Mouse (Mus musculus) left cerebral cortex, postnatal 14 days (tissue): ENCODE measurements around the gene Cbwd1. TPM values are rescaled to one million over a fixed set of nuclear protein-coding genes. Genes with fewer than 3 reads are reported as not detected.
A peak's percentile ranks its signal among the peaks of the same experiment; 100 is the strongest.

Source experiments
- DNase-seq, 2 experiments: peaks; one replicate each; pipeline ENCODE4 v3.0.0; 2021 to 2022; ENCODE audit warnings: low spot score in 2 of 2, mixed read lengths in 1 of 2
- intact Hi-C: fragments of 180-260 bp; cut with DNase I; formaldehyde crosslinking; loops from one replicate; pipeline ENCODE4 v1.15.1; 2025
- long read RNA-seq, 2 experiments: library from polyadenylated mRNA; stranded (forward); transcript quantifications; one replicate each; pipeline ENCODE4 v2.0.0; 2021
- total RNA-seq, 2 experiments: library from RNA; stranded (reverse); gene quantifications; 2 replicates each; pipeline ENCODE4 v1.2.3; 2021

Gene Cbwd1
- 10 to 100 TPM; 11.5 to 12.3 TPM for total RNA-seq
- long read RNA-seq, experiment 1, transcript Cbwd1-201 (15 exons, 1,929 nt) = major isoform, 7 of 25 reads
- long read RNA-seq, experiment 1, partial matches to known transcripts = 0 of 25 reads
- long read RNA-seq, experiment 1, other reads (novel, unspliced or antisense) = 18 of 25 reads
- long read RNA-seq, experiment 2, transcript Cbwd1-201 (15 exons, 1,929 nt) = major isoform, 10 of 24 reads
- long read RNA-seq, experiment 2, partial matches to known transcripts = 1 of 24 reads
- long read RNA-seq, experiment 2, other reads (novel, unspliced or antisense) = 13 of 24 reads

DNA sequence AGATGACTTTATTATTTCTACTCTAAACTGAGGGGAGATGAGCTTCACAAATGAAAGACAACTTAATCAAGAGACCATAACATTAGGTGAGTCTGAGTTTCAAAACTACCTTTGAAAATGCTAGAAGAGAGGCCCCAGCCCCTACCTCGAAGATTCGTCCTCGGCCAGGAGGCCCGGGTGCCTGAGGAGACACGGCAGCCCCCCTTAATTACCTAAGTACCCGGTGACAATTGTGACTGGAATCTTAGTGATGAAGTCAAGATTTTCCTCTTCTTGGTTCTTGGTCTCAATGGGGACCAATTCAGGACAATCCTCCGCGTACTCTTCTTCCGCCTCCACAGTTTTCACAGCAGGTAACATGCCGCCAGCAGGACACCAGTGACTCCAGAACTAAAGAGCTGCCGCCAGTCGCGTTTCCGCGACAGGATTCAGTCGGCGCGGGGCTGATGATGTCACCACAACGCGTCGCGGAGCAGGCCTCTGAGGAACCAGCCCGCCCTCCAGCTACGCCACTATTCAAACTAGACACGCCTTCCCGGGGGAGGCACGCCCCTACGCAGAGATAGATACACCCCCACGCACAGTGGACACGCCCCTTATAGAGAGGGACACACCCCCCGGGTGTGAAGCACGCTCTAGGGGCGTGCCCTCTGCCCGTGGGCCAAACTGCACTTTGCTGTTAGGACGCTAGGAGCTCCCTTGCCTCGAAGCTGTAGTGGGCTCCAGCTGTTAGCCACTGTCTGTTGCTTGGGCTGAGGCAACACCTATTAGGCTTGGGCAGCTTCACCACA lies at the start of gene Cbwd1:
Gene Cbwd1, minus strand, starts transcription at position 439 of the 791 bp plus-strand sequence.
- intact Hi-C loops = loop anchor here (10.0 kb wide), 3 partner anchors 153 to 493 kb away; no protein-coding TSS in a partner anchor
- DNase-seq = peak; percentile 97 to 98

DNA sequence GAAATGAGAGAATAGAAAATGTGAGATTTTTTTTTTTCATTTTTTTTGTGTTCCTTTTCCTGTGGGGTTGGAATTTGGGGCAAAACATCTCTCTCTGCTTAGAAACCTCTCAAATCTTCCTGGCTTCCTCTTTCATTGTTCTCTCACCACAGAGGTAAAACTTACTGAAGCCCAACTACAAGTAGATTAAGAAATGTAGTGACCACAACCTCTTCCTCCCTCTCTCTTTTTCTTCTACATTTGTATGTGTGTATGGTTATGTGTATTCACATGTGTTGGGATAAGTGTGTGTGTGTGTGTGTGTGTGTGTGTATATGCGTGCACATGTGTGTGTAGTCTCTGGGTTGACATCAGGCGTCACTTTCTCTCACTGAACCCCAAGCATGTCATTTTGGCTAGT lies 47.1 kb upstream of the Cbwd1 start:
- intact Hi-C loops = no loop called here
- no peak for DNase-seq

GRCm38 (mm10) chr19:25006686-25007085 lies 45.3 kb upstream of the Cbwd1 start:
- intact Hi-C loops = no loop called here
- no peak for DNase-seq

GRCm38 (mm10) chr19:25003810-25004209 lies 42.4 kb upstream of the Cbwd1 start:
- intact Hi-C loops = no loop called here

GRCm38 (mm10) chr19:25002828-25003227 lies 41.4 kb upstream of the Cbwd1 start:
- peak in 1 of 2 experiments; percentile 2 for DNase-seq
- intact Hi-C loops = no loop called here

More at GRCm38 (mm10) chr19:25003810-25004209, 42.4 kb upstream of the Cbwd1 start:
- no peak for DNase-seq

GRCm38 (mm10) chr19:25002032-25002431 lies 40.6 kb upstream of the Cbwd1 start:
- intact Hi-C loops = no loop called here
- no peak for DNase-seq

GRCm38 (mm10) chr19:25000153-25000552 lies 38.7 kb upstream of the Cbwd1 start:
- no peak for DNase-seq
- intact Hi-C loops = no loop called here

DNA sequence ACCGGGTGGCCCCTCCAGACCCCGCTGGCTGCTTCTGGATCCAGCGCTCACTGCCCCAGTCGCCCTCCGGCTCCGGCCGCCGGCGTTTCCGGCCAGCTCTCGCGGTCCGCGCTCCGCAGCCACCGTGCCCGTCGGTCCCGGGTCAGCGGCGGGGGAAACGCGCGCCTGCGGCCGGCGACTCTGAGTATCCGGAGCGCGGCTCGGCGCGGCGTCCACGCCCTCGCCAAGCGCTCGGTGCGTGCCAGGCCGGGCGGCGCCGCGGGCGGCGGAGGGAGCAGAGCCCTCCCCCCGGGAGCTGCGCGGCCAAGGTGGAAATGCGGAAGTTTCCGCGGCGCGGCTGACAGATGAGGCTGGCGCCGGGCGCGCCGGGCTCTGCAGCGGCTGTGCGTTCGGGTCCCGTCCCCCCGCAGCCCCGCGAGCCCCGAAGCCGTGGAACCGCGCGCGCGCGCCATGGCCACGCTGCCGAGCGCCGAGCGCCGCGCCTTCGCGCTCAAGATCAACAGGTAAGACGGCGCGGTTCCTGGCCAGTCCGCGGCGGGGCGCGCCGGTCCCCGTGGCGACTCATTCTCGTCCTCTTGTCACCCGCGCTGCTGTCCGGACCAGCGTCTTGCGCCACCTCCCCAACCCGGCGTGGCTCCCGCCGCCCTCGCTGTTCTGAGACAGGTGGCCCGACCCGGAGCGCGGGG lies 37.9 kb upstream of the Cbwd1 start, which contains the start of gene Dock8:
Gene Dock8, plus strand, starts transcription at position 334 of the 686 bp plus-strand sequence.
- intact Hi-C loops = no loop called here
- DNase-seq = peak; percentile 18 to 52

- intact Hi-C loops = no loop called here
- DNase-seq = no peak
Measured at GRCm38 (mm10) chr19:24998561-24998960, 37.2 kb upstream of the Cbwd1 start.

DNA sequence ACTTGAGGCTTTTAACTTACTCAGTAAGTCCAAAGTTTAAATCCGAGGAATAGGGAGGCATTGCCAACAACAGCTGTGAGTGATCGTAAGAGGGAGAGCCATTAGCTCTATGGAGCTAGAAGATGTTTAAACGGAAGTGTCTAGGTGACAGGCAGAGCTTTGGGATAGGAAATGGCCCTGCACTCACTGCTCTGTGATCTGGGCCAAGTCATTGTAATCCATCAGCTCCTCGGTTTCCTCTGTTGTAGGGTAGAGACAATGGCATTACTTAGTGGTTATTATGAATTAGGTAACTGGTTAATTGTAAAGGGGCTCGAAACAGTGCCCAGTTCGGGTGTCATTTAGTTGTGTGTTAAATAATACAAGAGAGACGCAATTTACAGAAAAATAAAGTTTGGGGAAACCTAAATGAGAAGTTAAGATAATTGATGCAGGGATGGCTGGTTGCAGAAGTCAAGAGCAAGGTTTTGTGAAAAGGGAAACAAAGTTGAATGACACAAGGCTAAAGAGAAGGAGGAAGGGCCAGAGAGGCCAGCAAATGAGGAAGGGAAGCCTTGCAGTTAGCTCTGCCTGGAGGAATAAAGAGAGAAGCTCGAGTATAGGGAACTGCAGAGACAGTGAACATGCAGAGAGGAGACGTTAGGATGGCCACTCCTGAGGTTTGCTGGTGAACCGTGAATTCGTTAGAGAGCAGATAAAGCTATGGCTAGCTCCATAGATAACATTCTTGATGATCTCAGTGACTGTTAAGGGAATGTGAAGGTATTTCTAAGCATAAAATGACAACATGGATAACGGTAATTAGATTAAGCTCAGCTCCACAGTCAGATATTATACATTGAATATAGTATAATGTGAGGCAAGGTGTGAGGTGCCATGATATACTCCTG lies 35.6 kb upstream of the Cbwd1 start:
- peak in 1 of 2 experiments; percentile 2 for DNase-seq
- intact Hi-C loops = no loop called here

DNA sequence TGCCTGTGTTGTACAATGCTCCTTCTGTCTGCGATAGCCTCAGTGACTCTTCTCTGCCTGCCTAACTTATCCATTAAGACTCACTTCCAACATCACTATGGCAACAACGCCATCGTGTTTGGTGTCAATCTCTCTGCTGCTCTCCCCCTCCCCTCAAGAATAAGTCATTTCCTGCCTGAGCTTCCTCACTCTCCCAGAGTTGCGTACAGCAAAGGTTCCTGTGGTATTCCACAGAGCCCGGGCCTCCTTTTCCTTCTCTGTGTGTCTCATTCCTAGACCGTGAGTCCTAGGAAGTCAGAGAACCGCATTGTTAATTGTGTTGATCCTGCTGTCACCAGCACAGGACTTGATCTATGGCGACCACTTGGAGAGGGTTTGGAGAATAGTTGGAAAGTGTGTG lies 33.5 kb upstream of the Cbwd1 start:
- no peak for DNase-seq
- intact Hi-C loops = no loop called here

DNA sequence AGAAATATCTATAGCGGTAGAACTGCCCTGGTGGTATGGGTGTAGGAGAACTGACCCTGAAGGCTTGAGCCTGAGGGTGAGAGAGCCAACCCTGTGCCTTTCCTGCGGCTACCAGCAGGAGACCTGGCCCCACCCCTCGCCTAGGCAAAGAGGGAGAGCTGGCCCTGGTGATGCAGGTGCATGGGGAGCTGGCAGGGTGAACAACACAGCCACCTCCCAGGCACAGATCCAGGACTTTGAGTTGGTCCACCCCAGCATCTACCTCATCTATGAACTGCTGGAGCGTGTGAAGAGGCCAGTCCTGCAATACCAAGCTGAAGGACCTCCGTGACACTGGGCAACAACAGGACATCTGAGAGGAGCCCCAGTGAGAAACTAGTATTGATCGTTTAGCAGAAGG lies 32.1 kb upstream of the Cbwd1 start:
- intact Hi-C loops = no loop called here
- DNase-seq = no peak

DNA sequence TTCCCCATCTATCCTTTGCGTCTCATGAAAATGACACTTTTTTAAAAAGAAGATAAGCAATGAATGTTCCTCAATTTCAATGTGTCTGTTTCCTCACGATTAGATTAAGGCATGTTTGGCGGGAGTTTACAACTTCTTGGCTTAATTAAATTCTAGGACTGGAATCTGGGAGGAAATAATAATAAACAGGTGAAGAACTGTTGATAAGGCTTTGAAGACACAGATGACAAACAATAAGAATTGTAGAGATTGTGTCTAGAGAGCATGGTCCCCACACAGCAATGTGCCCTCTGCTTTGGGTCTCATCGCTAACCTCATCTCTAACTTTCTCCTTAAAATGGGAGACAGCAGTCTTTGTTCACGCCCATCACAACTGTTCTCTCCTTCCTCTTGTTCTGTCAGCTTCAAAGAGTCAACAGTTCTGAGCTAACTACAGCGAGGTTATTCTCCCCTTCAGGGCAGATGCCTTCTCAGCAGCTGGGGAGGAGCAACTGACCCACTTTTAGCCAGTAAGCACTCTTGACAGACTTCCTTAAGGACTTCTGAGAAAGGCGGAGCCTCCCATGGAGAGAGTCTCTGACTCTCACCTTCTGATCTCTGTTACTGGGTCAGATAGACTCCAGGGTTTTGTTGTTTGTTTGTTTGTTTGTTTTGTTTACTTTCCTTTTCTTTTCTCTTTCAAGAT lies 28.9 kb upstream of the Cbwd1 start:
- DNase-seq = no peak
- intact Hi-C loops = no loop called here

- no peak for DNase-seq
- intact Hi-C loops = no loop called here
Measured at GRCm38 (mm10) chr19:24988831-24989230, 27.4 kb upstream of the Cbwd1 start.

- no peak for DNase-seq
- intact Hi-C loops = no loop called here
Measured at GRCm38 (mm10) chr19:24987355-24987754, 25.9 kb upstream of the Cbwd1 start.

GRCm38 (mm10) chr19:24985045-24985444 lies 23.6 kb upstream of the Cbwd1 start:
- intact Hi-C loops = no loop called here
- no peak for DNase-seq

- intact Hi-C loops = no loop called here
- DNase-seq = no peak
Measured at GRCm38 (mm10) chr19:24983857-24984498, 22.6 kb upstream of the Cbwd1 start.

DNA sequence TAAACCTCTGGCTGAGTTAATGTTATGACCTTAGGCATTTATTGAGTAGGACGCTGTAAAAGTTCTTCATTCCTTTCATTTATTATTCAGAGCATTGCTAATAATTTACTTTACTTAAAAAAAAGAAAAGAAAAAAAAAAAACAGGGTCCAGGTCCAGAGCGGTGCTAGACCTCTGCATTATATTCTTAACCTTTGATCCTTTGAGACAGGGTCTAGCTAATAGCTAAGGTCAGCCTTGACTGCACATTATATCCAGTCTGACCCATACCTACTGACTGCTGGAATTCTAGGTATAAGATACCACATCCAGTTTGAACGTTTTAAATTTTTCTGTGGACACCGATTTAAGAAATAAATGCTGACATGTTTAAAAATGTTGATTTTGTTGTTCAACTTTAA lies 21.6 kb upstream of the Cbwd1 start:
- DNase-seq = no peak
- intact Hi-C loops = no loop called here
